Comparison of ENCODE assay signal across 8 mouse cellular contexts in the genomic region with DNA sequence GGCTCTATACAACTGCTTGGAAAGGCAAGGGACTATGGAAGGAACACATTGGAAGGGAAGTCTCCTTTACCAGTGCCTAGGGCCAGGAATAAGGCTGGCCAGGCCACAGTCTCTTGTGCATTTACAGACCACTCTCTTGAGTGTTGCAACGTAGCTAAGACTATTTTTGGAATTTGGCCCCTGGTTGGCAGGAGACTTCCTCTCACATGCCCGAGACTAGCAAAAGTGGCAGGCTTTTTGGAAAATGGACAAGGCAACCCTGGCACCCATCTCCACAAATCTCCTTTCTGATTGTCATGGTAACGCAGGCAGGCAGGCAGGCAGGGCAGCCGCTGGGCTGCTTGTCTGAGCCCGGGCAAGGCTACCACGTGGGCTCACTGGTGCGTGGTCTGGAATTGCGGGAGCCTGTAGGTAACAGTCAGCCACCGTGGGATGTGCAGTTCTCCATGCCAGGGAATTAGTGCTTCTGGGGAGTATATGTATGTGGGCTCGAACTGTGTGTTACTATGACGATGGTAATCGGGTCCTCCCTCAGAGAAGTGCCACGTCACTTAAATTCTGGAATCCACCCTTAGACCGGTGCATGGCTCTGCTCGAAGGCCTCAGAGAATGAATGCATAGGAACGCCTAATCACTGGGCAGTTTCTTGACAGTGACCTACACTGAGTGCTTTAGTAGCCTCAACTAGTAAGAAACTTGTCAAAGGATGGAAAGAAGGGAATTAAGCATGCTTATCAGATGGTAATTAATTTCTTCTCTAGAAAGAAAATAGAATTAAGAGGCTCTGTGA. TPM values are rescaled to one million over a fixed set of nuclear protein-coding genes. Genes with fewer than 3 reads are reported as not detected.
A peak's percentile ranks its signal among the peaks of the same experiment; 100 is the strongest.
DNase-seq lines count a peak whose midpoint lies in the region; ATAC-seq and TF ChIP-seq lines count a peak whose summit lies in the region.
"Had no signal": no experiment of that assay in that cellular context is flagged by ENCODE, and none has a peak within 500 bp of the region (broad histone marks: within the 10 kb centered on the region; RNA-seq: fewer than 3 reads in every experiment).

No protein-coding gene starts in this region.

- no peak for TF ChIP-seq CTCF in brain, embryonic 14.5 days (IDR thresholded peaks at IDR 0.05; ENCODE audit: borderline replicate concordance, extremely low read depth, insufficient read depth, insufficient read length)

- peak; percentile 85 for DNase-seq in brain, embryonic 14.5 days (ENCODE audit: low read depth)
- DNase-seq in cerebellum, adult 9-11 months: peak; percentile 56
- peak; percentile 10 for DNase-seq in kidney, postnatal 10 days
- no peak for DNase-seq in spleen, adult 12 weeks (ENCODE audit: low spot score)
- DNase-seq in urinary bladder, adult 18-20 months (ENCODE audit: low spot score in 2 of 2): no peak

- WGBS in midbrain, embryonic 15.5 days: 23% methylated on average over 16 of the region's 16 CpGs
- 68% methylated on average over 16 of the region's 16 CpGs for WGBS in intestine, embryonic 16.5 days

- no peaks in the 10 kb centered on the region for H3K36me3 ChIP-seq in midbrain, embryonic 15.5 days (replicated peaks)
- no peaks in the 10 kb centered on the region for H3K36me3 ChIP-seq in intestine, embryonic 16.5 days (ENCODE audit: control insufficient read depth, insufficient read depth, low read length)
- H3K36me3 ChIP-seq: limb, embryonic 12.5 days had no signal

- TF ChIP-seq POLR2A in brain, embryonic 14.5 days (IDR thresholded peaks at IDR 0.05; ENCODE audit: borderline replicate concordance, extremely low read depth, insufficient read depth, insufficient read length, poor library complexity, severe bottlenecking): no peak

- no peaks in the 10 kb centered on the region for H3K27me3 ChIP-seq in midbrain, embryonic 15.5 days (replicated peaks)
- no peaks in the 10 kb centered on the region for H3K27me3 ChIP-seq in intestine, embryonic 16.5 days (replicated peaks; ENCODE audit: control insufficient read depth, insufficient read depth, low read length)

- peak; percentile 91 for ATAC-seq in midbrain, embryonic 15.5 days (replicated peaks)
- ATAC-seq in intestine, embryonic 16.5 days: no peak

- no peak overlapping the region for H3K4me3 ChIP-seq in midbrain, embryonic 15.5 days
- H3K4me3 ChIP-seq in intestine, embryonic 16.5 days (ENCODE audit: low read length): no peak overlapping the region
- H3K4me3 ChIP-seq: limb, embryonic 12.5 days had no signal

- H3K4me1 ChIP-seq in midbrain, embryonic 15.5 days: peaks cover 12% of the 10 kb centered on the region; the same call in 1 of the 2 replicates
- no peaks in the 10 kb centered on the region for H3K4me1 ChIP-seq in intestine, embryonic 16.5 days (ENCODE audit: control insufficient read depth, insufficient read depth, low read length)
- H3K4me1 ChIP-seq: limb, embryonic 12.5 days had no signal

- no peak overlapping the region for H3K27ac ChIP-seq in midbrain, embryonic 15.5 days
- no peak overlapping the region for H3K27ac ChIP-seq in intestine, embryonic 16.5 days (ENCODE audit: low read length)
- H3K27ac ChIP-seq: limb, embryonic 12.5 days had no signal

- H3K4me2 ChIP-seq in midbrain, embryonic 15.5 days: peak overlapping the region; percentile 36
- no peak overlapping the region for H3K4me2 ChIP-seq in intestine, embryonic 16.5 days (ENCODE audit: low read depth, low read length)
- H3K4me2 ChIP-seq: limb, embryonic 12.5 days had no signal

- H3K9me3 ChIP-seq in midbrain, embryonic 15.5 days: no peaks in the 10 kb centered on the region
- no peaks in the 10 kb centered on the region for H3K9me3 ChIP-seq in intestine, embryonic 16.5 days (ENCODE audit: control insufficient read depth, low read length)
- H3K9me3 ChIP-seq: limb, embryonic 12.5 days had no signal

- H3K9ac ChIP-seq in midbrain, embryonic 15.5 days: 0 out of 2 replicates have a peak overlapping the region, but pooled peaks have one; percentile 21
- H3K9ac ChIP-seq in intestine, embryonic 16.5 days (ENCODE audit: low read depth, low read length): no peak overlapping the region
- H3K9ac ChIP-seq: limb, embryonic 12.5 days had no signal

RNA-seq across cellular contexts. Expression of gene Lrrtm1, which starts 19.4 kb away (rescaled TPM):
- 38.5 and 42.4 TPM in 2 replicates for polyA plus RNA-seq in brain, embryonic 14.5 days (2012; rRNA removed)
- polyA plus RNA-seq in midbrain, embryonic 15.5 days (2015; fragmentation: Nextera tagmentation; extraction: Ambion mirVana): 51.1 and 51.7 TPM in 2 replicates
- polyA plus RNA-seq in intestine, embryonic 16.5 days (2015; fragmentation: Nextera tagmentation; extraction: Ambion mirVana): 3.5 and 3.6 TPM in 2 replicates

Comparison
In these comparisons a context has a peak if more than half of its experiments do, and no peak if none do; other contexts are left out.
1. DNase-seq: peak in brain, embryonic 14.5 days (single experiment), cerebellum, adult 9-11 months (single experiment) and kidney, postnatal 10 days (single experiment); none in spleen, adult 12 weeks (single experiment) and urinary bladder, adult 18-20 months (0 of 2).